Mouse (Mus musculus): ENCODE data around the gene Sp6. TPM values are rescaled to one million over a fixed set of nuclear protein-coding genes. Genes with fewer than 3 reads are reported as not detected.

The Sp6 gene
- polyA plus RNA-seq, 1 experiment from 2014 or later = 0.29 TPM

GRCm38 (mm10) chr11:97033781-97034180 is 20.6 kb downstream of the Sp6 start:
- ATAC-seq = no peak
- H3K27ac ChIP-seq = no peak overlapping the region
- peaks cover 3% of the 10 kb centered on the region; the same call in 1 of the 2 replicates for H3K36me3 ChIP-seq
- no peak overlapping the region for H3K9ac ChIP-seq
- no peaks in the 10 kb centered on the region for H3K9me3 ChIP-seq
- H3K27me3 ChIP-seq (replicated peaks) = no peaks in the 10 kb centered on the region
- no peak overlapping the region for H3K4me3 ChIP-seq (replicated peaks)
- H3K4me1 ChIP-seq (replicated peaks) = peaks cover 9% of the 10 kb centered on the region
- H3K4me2 ChIP-seq (replicated peaks) = no peak overlapping the region
- 85% methylated on average over 4 of the region's 4 CpGs for WGBS

- no peak for ATAC-seq
- Histone ChIP-seq H3K9me3 (no peaks in the 10 kb centered on the region), H3K36me3 (peaks cover 3% of the 10 kb centered on the region; the same call in 1 of the 2 replicates), H3K4me2 (replicated peaks) (no peak overlapping the region), H3K9ac (no peak overlapping the region), H3K27ac (no peak overlapping the region), H3K4me3 (replicated peaks) (no peak overlapping the region), H3K4me1 (replicated peaks) (peaks cover 2% of the 10 kb centered on the region; the same call in 1 of the 2 replicates), H3K27me3 (replicated peaks) (no peaks in the 10 kb centered on the region)
- 79% methylated on average over 5 of the region's 5 CpGs for WGBS
Observed at GRCm38 (mm10) chr11:97036141-97036540, 22.9 kb downstream of the Sp6 start.

DNA sequence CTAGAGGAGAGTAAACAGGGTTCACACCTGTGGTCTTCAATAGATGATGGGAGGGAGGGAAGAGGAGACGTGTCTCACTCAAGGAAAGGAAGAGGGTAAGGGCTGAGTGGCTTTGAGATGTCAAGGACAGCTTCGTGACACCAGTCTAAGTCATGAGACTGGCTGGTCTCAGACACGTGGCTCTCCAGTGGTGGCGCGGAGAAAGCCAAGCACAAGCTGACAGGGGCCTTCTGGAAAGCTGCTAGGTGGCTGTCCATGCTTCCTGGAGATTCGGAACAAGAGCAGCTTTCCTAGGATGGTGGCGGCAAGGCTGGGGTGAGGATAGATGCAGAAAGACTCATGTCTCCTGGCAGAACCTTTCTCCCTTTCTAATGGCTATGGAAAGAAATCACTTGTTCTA is 25.7 kb downstream of the Sp6 start:
- Histone ChIP-seq H3K4me3 (replicated peaks) (no peak overlapping the region), H3K9ac (no peak overlapping the region), H3K27me3 (replicated peaks) (no peaks in the 10 kb centered on the region), H3K36me3 (no peaks in the 10 kb centered on the region), H3K4me2 (replicated peaks) (no peak overlapping the region), H3K9me3 (no peaks in the 10 kb centered on the region), H3K27ac (no peak overlapping the region), H3K4me1 (replicated peaks) (peaks cover 8% of the 10 kb centered on the region)
- WGBS = 65% methylated on average over 7 of the region's 7 CpGs
- no peak for ATAC-seq

GRCm38 (mm10) chr11:97040301-97041021 is 27.3 kb downstream of the Sp6 start:
- Histone ChIP-seq H3K9ac (no peak overlapping the region), H3K9me3 (no peaks in the 10 kb centered on the region), H3K4me2 (replicated peaks) (peak overlapping the region; percentile 90), H3K4me3 (replicated peaks) (peak overlapping the region; percentile 63), H3K27ac (no peak overlapping the region), H3K27me3 (replicated peaks) (no peaks in the 10 kb centered on the region), H3K36me3 (peaks cover 4% of the 10 kb centered on the region; the same call in 1 of the 2 replicates), H3K4me1 (replicated peaks) (peaks cover 8% of the 10 kb centered on the region)
- ATAC-seq = no peak
- 42% methylated on average over 12 of the region's 12 CpGs for WGBS

GRCm38 (mm10) chr11:97041022-97041899 is 28.1 kb downstream of the Sp6 start, which contains the start of the genes Lrrc46 and Mrpl10:
Gene Lrrc46 (minus strand): TSS chr11:97041407.
Gene Mrpl10 (plus strand): TSS chr11:97041560.
- no peaks in the 10 kb centered on the region for H3K9me3 ChIP-seq
- H3K36me3 ChIP-seq = peaks cover 4% of the 10 kb centered on the region; the same call in 1 of the 2 replicates
- peak within 1 kb of the TSS; percentile 49 for H3K27ac ChIP-seq
- no peaks in the 10 kb centered on the region for H3K27me3 ChIP-seq (replicated peaks)
- peak within 1 kb of the TSS; percentile 90 for H3K4me2 ChIP-seq (replicated peaks)
- peaks cover 8% of the 10 kb centered on the region for H3K4me1 ChIP-seq (replicated peaks)
- H3K4me3 ChIP-seq (replicated peaks) = peak within 1 kb of the TSS; percentile 63
- ATAC-seq = peak; percentile 96
- WGBS = under 1% methylated on average over 48 of the region's 48 CpGs
- peak within 1 kb of the TSS; percentile 82 for H3K9ac ChIP-seq

- Histone ChIP-seq H3K9me3 (no peaks in the 10 kb centered on the region), H3K4me3 (replicated peaks) (no peak overlapping the region), H3K4me1 (replicated peaks) (peaks cover 8% of the 10 kb centered on the region), H3K9ac (no peak overlapping the region), H3K27me3 (replicated peaks) (no peaks in the 10 kb centered on the region), H3K27ac (no peak overlapping the region), H3K4me2 (replicated peaks) (no peak overlapping the region), H3K36me3 (peaks cover 24% of the 10 kb centered on the region; the same call in 1 of the 2 replicates)
- no peak for ATAC-seq
- WGBS = 95% methylated on average over 8 of the region's 8 CpGs
Observed at GRCm38 (mm10) chr11:97044902-97045301, 31.7 kb downstream of the Sp6 start.

DNA sequence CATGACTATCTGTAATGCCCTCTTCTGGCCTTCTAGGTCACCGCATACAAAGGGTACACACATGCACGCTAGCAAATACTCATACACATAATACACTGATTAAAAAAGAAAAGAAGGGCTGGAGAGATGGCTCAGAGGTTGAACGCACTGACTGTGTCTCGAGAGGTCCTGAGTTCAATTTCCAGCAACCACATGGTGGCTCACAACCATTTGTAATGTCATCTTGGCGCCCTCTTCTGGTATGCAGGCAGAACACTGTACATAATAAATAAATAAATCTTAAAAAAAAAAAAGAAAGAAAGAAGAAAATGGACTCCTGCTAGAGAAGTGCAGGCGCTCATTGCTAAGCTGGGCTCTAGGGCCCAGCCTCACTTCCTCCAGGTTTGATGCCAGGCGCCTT is 32.7 kb downstream of the Sp6 start:
- Histone ChIP-seq H3K4me1 (replicated peaks) (peaks cover 13% of the 10 kb centered on the region), H3K4me2 (replicated peaks) (no peak overlapping the region), H3K9me3 (no peaks in the 10 kb centered on the region), H3K9ac (no peak overlapping the region), H3K4me3 (replicated peaks) (no peak overlapping the region), H3K27me3 (replicated peaks) (no peaks in the 10 kb centered on the region), H3K36me3 (peaks cover 24% of the 10 kb centered on the region; the same call in 1 of the 2 replicates), H3K27ac (no peak overlapping the region)
- ATAC-seq = no peak
- WGBS = 82% methylated on average over 7 of the region's 7 CpGs

DNA sequence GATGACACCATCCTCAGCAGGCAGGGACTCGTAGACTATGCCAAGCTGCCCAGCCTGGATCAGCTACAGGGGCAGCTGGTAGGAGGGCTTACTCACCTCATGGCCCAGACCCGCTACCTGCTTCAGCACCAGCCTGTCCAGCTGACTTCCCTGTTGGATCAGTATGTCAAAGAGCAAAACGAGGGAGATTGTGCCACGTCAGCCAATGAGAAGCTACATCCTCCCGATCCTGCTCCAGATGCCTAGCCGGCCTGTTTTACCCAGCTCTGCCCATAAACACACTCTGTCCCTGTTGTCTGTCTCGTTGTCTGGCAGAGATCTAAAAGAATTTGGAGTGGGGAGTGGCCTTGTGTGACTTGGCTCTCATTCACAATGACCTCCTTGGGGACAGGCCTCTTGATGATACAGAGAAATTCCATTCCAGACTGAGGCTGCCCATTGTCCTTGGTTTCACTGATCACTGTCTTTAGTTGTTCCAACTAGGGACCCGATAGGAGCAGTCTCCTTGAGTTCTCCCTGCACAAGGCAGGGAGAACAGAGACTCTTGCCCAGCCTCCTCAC is 35.0 kb downstream of the Sp6 start:
- no peak for ATAC-seq
- Histone ChIP-seq H3K4me2 (replicated peaks) (no peak overlapping the region), H3K9ac (no peak overlapping the region), H3K27ac (no peak overlapping the region), H3K27me3 (replicated peaks) (no peaks in the 10 kb centered on the region), H3K36me3 (peaks cover 24% of the 10 kb centered on the region; the same call in 1 of the 2 replicates), H3K9me3 (no peaks in the 10 kb centered on the region), H3K4me1 (replicated peaks) (peaks cover 23% of the 10 kb centered on the region), H3K4me3 (replicated peaks) (no peak overlapping the region)
- WGBS = 76% methylated on average over 8 of the region's 8 CpGs

DNA sequence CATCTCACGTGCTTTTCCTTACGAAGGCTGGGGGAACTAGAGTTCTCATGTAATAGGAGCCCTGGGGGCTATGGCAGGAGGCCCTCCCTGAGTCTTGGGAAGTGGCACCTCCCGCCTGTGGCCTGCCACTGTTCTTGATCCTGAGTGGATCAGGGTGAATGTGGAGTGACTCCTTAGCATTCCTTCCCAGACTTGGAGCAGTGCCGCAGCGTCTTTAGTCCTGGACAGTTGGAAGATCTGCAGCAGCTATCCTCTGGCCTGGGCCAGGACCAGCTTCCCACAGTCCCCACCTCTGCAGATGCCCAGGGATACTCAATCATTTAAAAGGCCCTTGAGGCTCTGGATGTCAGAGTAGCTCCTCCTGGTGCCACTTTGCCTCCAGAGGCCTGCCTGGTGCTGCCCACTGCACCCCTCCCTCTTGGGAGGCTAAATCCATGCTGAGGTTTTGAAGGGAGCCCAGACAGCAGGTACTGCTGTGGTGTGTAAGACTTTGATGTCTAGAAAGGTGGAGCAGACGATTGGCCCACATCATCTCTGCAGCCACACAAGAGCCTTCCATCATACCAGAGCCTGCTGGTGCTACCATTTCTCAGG is 36.4 kb downstream of the Sp6 start:
- Histone ChIP-seq H3K4me2 (replicated peaks) (peak overlapping the region; percentile 89; the same call in 1 of the 2 replicates), H3K9ac (peak overlapping the region; percentile 80; the same call in 1 of the 2 replicates), H3K9me3 (no peaks in the 10 kb centered on the region), H3K27ac (peak overlapping the region; percentile 78; the same call in 1 of the 2 replicates), H3K36me3 (peaks cover 32% of the 10 kb centered on the region; the same call in 1 of the 2 replicates), H3K4me3 (replicated peaks) (no peak overlapping the region), H3K27me3 (replicated peaks) (no peaks in the 10 kb centered on the region), H3K4me1 (replicated peaks) (peaks cover 23% of the 10 kb centered on the region)
- WGBS = 71% methylated on average over 6 of the region's 6 CpGs
- ATAC-seq = no peak

DNA sequence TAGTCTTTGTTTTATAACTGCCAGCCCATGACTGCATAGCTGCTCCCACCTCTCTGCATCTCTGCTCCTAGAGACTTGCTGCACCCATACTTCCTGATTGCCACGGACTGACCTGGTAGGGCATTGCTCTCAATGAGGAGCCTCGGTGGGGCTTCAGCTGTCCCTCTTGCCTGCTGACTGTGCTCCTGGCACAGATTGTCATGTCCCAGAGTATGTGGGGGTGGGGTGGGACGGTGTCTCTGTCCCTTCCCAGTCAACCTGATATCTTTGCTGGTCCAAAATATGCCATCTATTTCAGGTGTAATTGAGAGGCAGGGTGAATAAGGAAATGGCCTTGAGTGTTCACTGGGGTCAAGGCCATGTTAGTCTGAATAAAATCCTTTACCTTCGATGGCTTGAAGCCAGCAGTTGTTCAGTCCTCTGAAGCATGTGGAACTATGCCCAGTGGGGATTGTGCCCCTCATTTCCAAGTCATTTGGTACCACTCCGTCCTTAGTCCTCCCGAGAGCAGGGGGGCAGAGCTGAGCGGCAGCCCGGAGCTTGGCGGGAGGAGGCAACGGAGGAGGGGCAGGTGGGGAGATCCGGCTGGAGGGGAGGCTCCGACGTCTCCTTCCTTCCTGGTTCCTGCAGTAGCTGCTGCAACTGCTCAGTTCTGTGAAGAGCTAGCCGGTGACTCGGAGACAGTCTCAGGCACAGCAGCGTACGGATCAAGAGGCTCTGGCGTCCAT is 37.2 kb downstream of the Sp6 start, which contains the start of gene Osbpl7:
TSS of gene Osbpl7 (plus strand) at position 413 of the 728 bp plus-strand sequence.
- Histone ChIP-seq H3K4me2 (replicated peaks) (peak within 1 kb of the TSS; percentile 89), H3K9ac (peak within 1 kb of the TSS; percentile 80), H3K27ac (peak within 1 kb of the TSS; percentile 78), H3K27me3 (replicated peaks) (no peaks in the 10 kb centered on the region), H3K4me1 (replicated peaks) (peaks cover 23% of the 10 kb centered on the region), H3K36me3 (peaks cover 37% of the 10 kb centered on the region), H3K9me3 (no peaks in the 10 kb centered on the region), H3K4me3 (replicated peaks) (peak within 1 kb of the TSS; percentile 71)
- WGBS = 5% methylated on average over 18 of the region's 18 CpGs
- ATAC-seq = peak; percentile 70

- 14% methylated on average over 13 of the region's 13 CpGs for WGBS
- Histone ChIP-seq H3K9ac (peak overlapping the region; percentile 80), H3K36me3 (peaks cover 44% of the 10 kb centered on the region), H3K4me3 (replicated peaks) (peak overlapping the region; percentile 71), H3K9me3 (no peaks in the 10 kb centered on the region), H3K4me2 (replicated peaks) (peak overlapping the region; percentile 89), H3K4me1 (replicated peaks) (peaks cover 23% of the 10 kb centered on the region), H3K27me3 (replicated peaks) (no peaks in the 10 kb centered on the region), H3K27ac (peak overlapping the region; percentile 78)
- ATAC-seq = peak; percentile 21; the same call in 1 of the 2 replicates
Observed at GRCm38 (mm10) chr11:97050944-97051586, 37.9 kb downstream of the Sp6 start.
